Mouse (Mus musculus) embryonic facial prominence, embryonic 11.5 days (tissue): ENCODE data around the gene Prdx5. TPM values are rescaled to one million over a fixed set of nuclear protein-coding genes. Genes with fewer than 3 reads are reported as not detected.

Experiments used
- ATAC-seq: fragments of 200-750 bp; cut with Nextera tagmentation; replicated peaks from 2 replicates; pipeline ENCODE4 v1.8.0; 2017; ENCODE audit warnings: low read depth; ENCODE audit not compliant: insufficient number of reproducible peaks, low FRiP score, low TSS enrichment
- DNase-seq: peaks from one replicate; pipeline ENCODE4 v3.0.0-alpha.2; 2015; ENCODE audit warnings: low spot score
- H3K27ac ChIP-seq: fragments of 300-500 bp; sonication (generic); replicated peaks from 2 replicates; pipeline ENCODE4 v1.5.1; 2014; ENCODE audit warnings: mild to moderate bottlenecking, low read depth, low read length, control low read depth
- H3K27me3 ChIP-seq: fragments of 300-500 bp; sonication (generic); 2 replicates; pipeline ENCODE4 v1.6.1; 2014; ENCODE audit warnings: mild to moderate bottlenecking, low read length, moderate library complexity, mixed read lengths; ENCODE audit not compliant: control insufficient read depth, insufficient read depth
- H3K36me3 ChIP-seq: fragments of 300-500 bp; sonication (generic); replicated peaks from 2 replicates; pipeline ENCODE4 v1.6.1; 2014; ENCODE audit warnings: low read depth, mild to moderate bottlenecking, low read length, moderate library complexity, mixed read lengths; ENCODE audit not compliant: control insufficient read depth, insufficient read depth
- H3K4me1 ChIP-seq: fragments of 300-500 bp; sonication (generic); 2 replicates; pipeline ENCODE4 v1.6.1; 2014; ENCODE audit warnings: low read length, mixed read lengths; ENCODE audit not compliant: control insufficient read depth, insufficient read depth
- H3K4me2 ChIP-seq: fragments of 300-500 bp; sonication (generic); 2 replicates; pipeline ENCODE4 v1.6.1; 2014; ENCODE audit warnings: low read depth, mild to moderate bottlenecking, control low read depth, low read length, moderate library complexity
- H3K4me3 ChIP-seq: fragments of 300-500 bp; sonication (generic); 2 replicates; pipeline ENCODE4 v1.5.1; 2014; ENCODE audit warnings: low read depth, low read length, control low read depth
- H3K9ac ChIP-seq: fragments of 300-500 bp; sonication (generic); replicated peaks from 2 replicates; pipeline ENCODE4 v1.6.1; 2014; ENCODE audit warnings: mild to moderate bottlenecking, control low read depth, low read length
- H3K9me3 ChIP-seq: fragments of 300-500 bp; sonication (generic); replicated peaks from 2 replicates; pipeline ENCODE4 v1.6.1; 2016; ENCODE audit warnings: mild to moderate bottlenecking, low read length, inconsistent platforms, mixed read lengths; ENCODE audit not compliant: control insufficient read depth
- WGBS: fragments of 180-500 bp; shearing (Covaris S2); extraction: QIAGEN DNeasy Blood & Tissue Kit; methylation state at CpG from one replicate; pipeline ENCODE4 v1.1.7; 2014; 5-methylcytosine and 5-hydroxymethylcytosine counted together
- microRNA-seq: library from miRNA; unstranded; fragments of <30 nt; microRNA quantifications from one replicate; pipeline ENCODE4, GENCODE M21; 2016; ENCODE audit warnings: borderline number of aligned reads
- polyA plus RNA-seq: library from polyadenylated mRNA; unstranded; fragments of >200 nt; fragmentation: Nextera tagmentation; extraction: Ambion mirVana; gene quantifications from 2 replicates; pipeline ENCODE4 v1.2.1, GENCODE M21; 2014

Gene Prdx5
- polyA plus RNA-seq, 1 experiment from 2014 or later, result 110 TPM

- DNase-seq (no peak), ATAC-seq (no peak)
- H3K27ac ChIP-seq, result no peak overlapping the region
- H3K4me3 ChIP-seq, result no peak overlapping the region
- WGBS, result 74% methylated on average over 2 of the region's 2 CpGs
- H3K36me3 ChIP-seq, result no peaks in the 10 kb centered on the region
- H3K9me3 ChIP-seq, result no peaks in the 10 kb centered on the region
- H3K4me1 ChIP-seq, result peaks cover 4% of the 10 kb centered on the region; the same call in 1 of the 2 replicates
- H3K27me3 ChIP-seq, result no peaks in the 10 kb centered on the region; the same call in 1 of the 2 replicates
- no peak overlapping the region for H3K9ac ChIP-seq
- no peak overlapping the region for H3K4me2 ChIP-seq
Measured at GRCm38 (mm10) chr19:6859032-6859651, 50.8 kb downstream of the Prdx5 start.

GRCm38 (mm10) chr19:6858031-6858430, 51.9 kb downstream of the Prdx5 start, which contains the start of gene Ccdc88b:
Gene Ccdc88b, minus strand, starts transcription at chr19:6858211.
- WGBS, result 73% methylated on average over 7 of the region's 7 CpGs
- Histone ChIP-seq H3K4me3 (no peak within 1 kb of the TSS), H3K27me3 (no peaks in the 10 kb centered on the region; the same call in 1 of the 2 replicates), H3K9ac (no peak within 1 kb of the TSS), H3K4me1 (peaks cover 4% of the 10 kb centered on the region; the same call in 1 of the 2 replicates), H3K36me3 (no peaks in the 10 kb centered on the region), H3K27ac (no peak within 1 kb of the TSS), H3K9me3 (no peaks in the 10 kb centered on the region), H3K4me2 (no peak within 1 kb of the TSS)
- ATAC-seq (no peak), DNase-seq (no peak)

- Histone ChIP-seq H3K27ac (no peak overlapping the region), H3K4me2 (no peak overlapping the region), H3K36me3 (no peaks in the 10 kb centered on the region), H3K9ac (no peak overlapping the region), H3K9me3 (no peaks in the 10 kb centered on the region), H3K4me1 (peaks cover 4% of the 10 kb centered on the region; the same call in 1 of the 2 replicates), H3K27me3 (no peaks in the 10 kb centered on the region; the same call in 1 of the 2 replicates), H3K4me3 (no peak overlapping the region)
- WGBS, result 77% methylated on average over 9 of the region's 9 CpGs
- ATAC-seq, result no peak
- no peak for DNase-seq
Measured at GRCm38 (mm10) chr19:6857391-6858005, 52.4 kb downstream of the Prdx5 start.

GRCm38 (mm10) chr19:6857003-6857360, 52.9 kb downstream of the Prdx5 start:
- Histone ChIP-seq H3K27me3 (no peaks in the 10 kb centered on the region; the same call in 1 of the 2 replicates), H3K27ac (no peak overlapping the region), H3K36me3 (no peaks in the 10 kb centered on the region), H3K4me2 (no peak overlapping the region), H3K4me1 (peaks cover 4% of the 10 kb centered on the region; the same call in 1 of the 2 replicates), H3K9me3 (no peaks in the 10 kb centered on the region), H3K4me3 (no peak overlapping the region), H3K9ac (no peak overlapping the region)
- ATAC-seq (no peak), DNase-seq (no peak)
- 49% methylated on average over 3 of the region's 3 CpGs for WGBS

Small RNA genes within 50 kb of the gene (microRNA-seq; reads per million reads assigned to microRNA genes)
- gene Mir6990, result not detected

Other genes with a start within 250 kb of the Prdx5 start
- gene Rps6ka4, start 69.5 kb downstream of the Prdx5 start, polyA plus RNA-seq, result 5.9 TPM in 2 replicates
- gene Ccdc88b, start 51.9 kb downstream of the Prdx5 start, polyA plus RNA-seq, result 0.39 and 0.88 TPM in 2 replicates
- gene Trmt112, start 408 bp downstream of the Prdx5 start, polyA plus RNA-seq, result 159 and 166 TPM in 2 replicates
- 2.7 and 3.3 TPM in 2 replicates for gene Esrra, start 11.7 kb upstream of the Prdx5 start, polyA plus RNA-seq
- 1.0 and 1.9 TPM in 2 replicates for gene Catsperz, start 15.3 kb upstream of the Prdx5 start, polyA plus RNA-seq
- gene Kcnk4, start 24.4 kb upstream of the Prdx5 start, polyA plus RNA-seq, result 0.26 and 0.32 TPM in 2 replicates
- 57.4 and 60.7 TPM in 2 replicates for gene Bad, start 31.8 kb upstream of the Prdx5 start, polyA plus RNA-seq
- 18.1 and 21.9 TPM in 2 replicates for gene Gpr137, start 32.4 kb upstream of the Prdx5 start, polyA plus RNA-seq
- gene Ppp1r14b, start 64.9 kb upstream of the Prdx5 start, polyA plus RNA-seq, result 247 and 268 TPM in 2 replicates
- gene Plcb3, start 66.4 kb upstream of the Prdx5 start, polyA plus RNA-seq, result 22.6 and 26.8 TPM in 2 replicates
- 65.1 and 65.2 TPM in 2 replicates for gene Fkbp2, start 70.4 kb upstream of the Prdx5 start, polyA plus RNA-seq
- gene Vegfb, start 77.5 kb upstream of the Prdx5 start, polyA plus RNA-seq, result 26.7 and 30.5 TPM in 2 replicates
- gene Dnajc4, start 82.5 kb upstream of the Prdx5 start, polyA plus RNA-seq, result 16.1 and 18.0 TPM in 2 replicates
- 19.5 and 19.6 TPM in 2 replicates for gene Nudt22, start 86.0 kb upstream of the Prdx5 start, polyA plus RNA-seq
- 8.0 and 11.7 TPM in 2 replicates for gene Trpt1, start 86.0 kb upstream of the Prdx5 start, polyA plus RNA-seq
- 6.3 and 6.6 TPM in 2 replicates for gene Fermt3, start 109.4 kb upstream of the Prdx5 start, polyA plus RNA-seq
- 400 and 412 TPM in 2 replicates for gene Stip1, start 129.9 kb upstream of the Prdx5 start, polyA plus RNA-seq
- gene Macrod1, start 146.7 kb upstream of the Prdx5 start, polyA plus RNA-seq, result 5.0 and 6.9 TPM in 2 replicates
- 3.0 and 4.4 TPM in 2 replicates for gene Flrt1, start 195.6 kb upstream of the Prdx5 start, polyA plus RNA-seq